Mouse (Mus musculus): ENCODE measurements around the gene Cic.
"Not testable (repeated sequence)": the region's sequence is repeated elsewhere in the genome, so short reads cannot be mapped to it uniquely, and the experiment has no call there.

The Cic gene

DNA sequence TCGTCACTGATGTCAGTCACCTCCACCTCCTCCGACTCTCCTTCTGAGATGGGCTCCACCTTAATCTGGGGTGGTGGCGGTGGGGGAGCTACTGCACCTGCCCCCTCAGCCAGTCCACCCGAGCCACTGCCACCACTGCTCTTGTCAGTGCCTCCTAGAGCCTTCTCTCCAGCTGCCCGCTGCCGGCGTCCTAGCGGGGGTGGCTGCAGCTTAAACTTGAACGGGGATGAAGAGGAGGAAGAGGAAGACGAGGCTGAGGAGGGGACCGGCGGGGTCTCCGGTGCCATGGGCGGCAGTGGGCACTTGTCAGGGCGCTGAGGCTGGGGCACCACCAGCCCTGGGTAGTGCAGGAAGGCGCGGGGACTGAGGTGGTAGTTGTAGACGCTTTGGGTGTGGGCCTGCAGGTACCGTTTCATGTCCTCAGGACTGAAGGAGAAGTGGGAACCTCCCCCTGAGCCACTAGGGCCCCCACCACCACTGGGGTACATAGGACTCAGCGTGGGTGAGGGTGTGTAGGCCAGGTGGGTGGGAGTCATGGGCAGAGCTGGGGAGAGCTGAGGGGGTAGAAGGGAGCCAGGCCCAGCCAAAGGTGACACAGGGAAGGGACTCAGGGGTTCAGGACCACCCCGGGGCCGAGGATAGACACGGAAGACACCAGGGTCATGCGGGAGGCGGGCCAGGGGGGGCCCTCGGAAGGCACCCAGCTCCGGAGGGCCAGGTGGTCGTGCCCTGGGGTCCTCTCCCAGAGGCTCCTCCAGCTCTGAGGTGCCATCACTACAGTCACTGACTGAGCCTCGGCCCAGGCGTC, 22.7 kb upstream of the Cic start:
- DNase-seq = no peak

DNA sequence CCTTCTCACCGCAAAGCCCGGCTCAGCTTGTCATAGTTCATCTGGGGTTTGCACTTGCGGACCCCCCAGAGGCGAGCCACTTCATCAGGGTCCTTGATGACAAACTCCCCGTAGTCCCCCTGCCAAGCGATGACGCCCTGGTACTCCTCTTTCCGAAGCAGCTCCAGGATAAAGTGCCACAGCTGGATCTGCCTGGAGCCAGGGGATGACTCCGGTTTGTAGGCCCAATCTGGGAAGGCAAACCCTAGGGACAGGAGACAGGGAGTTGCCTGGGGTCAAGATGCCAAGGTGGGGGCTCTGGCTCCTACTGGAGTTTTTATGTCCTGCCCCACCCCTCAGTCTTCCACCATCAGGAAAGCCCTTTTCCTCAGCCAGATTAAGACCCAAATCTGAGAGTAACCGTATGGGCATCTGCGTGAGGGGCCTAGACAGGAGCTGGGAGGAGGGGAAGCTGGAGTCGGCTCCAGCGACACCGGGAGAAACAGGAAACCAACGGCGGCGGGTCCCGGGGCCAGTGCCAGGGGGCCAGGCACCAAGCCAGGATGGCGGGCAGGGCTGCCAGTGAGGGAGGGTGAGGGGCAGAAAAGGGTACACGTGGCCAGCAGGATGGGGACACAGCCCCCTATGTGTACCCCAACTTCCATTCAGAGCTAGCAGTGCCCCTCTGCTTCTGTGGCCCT, 21.3 kb upstream of the Cic start:
- DNase-seq = peak; percentile 77

DNA sequence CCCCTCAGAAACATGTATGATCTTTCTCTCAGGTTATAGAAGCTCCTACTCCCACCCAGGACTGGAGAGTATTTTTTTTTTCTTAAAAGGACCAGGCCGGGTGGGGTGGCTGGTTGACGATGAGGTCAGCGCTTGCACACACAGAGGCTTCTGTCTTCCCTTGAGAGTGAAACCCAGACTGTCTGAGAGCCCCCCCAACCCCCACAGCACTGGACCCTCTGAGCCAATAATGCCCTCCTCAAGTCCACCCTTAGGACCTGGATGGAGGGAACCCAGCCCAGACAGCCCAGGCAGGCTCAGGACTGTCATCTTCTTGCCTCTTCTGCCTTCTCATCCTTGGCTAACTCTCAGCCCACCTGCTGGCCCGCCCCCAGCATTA, 20.8 kb upstream of the Cic start:
- no peak for DNase-seq

DNA sequence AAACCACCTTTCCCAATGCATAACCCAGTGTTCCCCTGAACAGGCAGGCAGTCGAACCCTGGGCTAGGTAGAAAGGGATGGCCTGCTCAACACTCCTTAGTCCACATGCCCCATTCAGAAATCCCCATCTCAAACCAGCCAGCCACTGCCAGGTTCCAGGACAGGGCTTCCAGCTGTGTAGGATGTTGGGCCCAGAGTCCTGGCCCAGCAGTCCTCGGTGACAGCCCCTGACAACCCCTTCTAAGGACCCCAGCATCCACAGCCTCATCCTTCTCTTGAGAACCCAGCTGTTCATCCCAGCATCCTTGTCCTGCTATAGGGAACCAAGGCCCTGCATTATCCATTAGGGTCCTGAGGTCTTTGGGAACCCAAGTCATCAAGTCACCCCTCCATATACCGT, 20.0 kb upstream of the Cic start:
- DNase-seq = no peak

DNA sequence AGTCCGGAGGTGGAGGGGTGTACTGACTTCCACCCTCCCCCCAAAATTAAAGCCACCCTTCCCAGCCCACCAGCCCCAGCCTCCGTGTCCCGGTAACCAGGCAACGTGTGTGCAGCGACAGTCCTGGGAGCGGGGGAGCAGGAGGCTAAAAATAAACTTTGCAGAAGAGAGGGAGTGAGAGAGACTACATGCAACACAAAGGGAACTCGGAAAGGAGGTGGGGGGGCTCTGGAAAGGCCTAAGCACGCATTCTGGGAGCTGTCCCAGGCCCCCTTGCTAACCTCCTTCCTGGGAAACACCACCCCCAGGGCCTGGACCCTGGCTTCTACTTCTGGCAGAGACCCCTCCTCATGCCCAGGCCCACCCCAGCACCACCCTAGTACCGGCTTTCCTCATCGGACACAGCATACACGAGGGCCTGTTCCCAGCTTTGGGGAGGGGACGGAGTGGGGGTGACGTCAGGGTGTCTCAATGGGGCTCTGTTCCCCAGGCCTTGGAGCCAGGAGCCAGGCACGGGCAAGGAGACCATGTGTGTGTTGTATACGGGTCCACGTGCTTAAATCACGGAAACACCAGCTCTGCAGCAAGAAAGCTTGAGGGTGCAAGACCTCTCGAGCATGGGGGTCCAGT, 19.4 kb upstream of the Cic start:
- DNase-seq = peak; percentile 42

DNA sequence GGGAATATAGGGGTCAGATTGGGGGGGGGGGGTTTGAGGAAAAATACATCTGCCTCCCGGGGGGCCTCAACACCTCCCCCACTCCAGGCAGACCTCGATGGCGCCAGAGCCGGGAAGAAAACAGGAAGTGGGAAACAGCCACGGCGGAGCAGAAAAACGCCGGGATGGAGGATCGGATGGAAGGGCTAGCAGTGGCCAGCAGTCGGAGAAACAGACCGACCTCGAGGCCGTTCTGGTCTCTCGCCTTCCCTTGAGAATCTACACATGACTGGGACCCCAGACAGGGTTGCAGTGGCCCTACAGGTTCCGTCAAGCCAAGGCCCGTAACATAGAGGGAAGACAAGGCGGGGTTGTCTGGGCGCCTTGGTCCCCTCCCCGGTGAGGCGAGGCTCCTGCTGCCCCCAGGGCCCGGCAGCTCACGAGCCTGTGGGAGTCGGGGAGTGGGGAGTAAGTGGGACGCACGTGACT, 18.6 kb upstream of the Cic start:
- no peak for DNase-seq

DNA sequence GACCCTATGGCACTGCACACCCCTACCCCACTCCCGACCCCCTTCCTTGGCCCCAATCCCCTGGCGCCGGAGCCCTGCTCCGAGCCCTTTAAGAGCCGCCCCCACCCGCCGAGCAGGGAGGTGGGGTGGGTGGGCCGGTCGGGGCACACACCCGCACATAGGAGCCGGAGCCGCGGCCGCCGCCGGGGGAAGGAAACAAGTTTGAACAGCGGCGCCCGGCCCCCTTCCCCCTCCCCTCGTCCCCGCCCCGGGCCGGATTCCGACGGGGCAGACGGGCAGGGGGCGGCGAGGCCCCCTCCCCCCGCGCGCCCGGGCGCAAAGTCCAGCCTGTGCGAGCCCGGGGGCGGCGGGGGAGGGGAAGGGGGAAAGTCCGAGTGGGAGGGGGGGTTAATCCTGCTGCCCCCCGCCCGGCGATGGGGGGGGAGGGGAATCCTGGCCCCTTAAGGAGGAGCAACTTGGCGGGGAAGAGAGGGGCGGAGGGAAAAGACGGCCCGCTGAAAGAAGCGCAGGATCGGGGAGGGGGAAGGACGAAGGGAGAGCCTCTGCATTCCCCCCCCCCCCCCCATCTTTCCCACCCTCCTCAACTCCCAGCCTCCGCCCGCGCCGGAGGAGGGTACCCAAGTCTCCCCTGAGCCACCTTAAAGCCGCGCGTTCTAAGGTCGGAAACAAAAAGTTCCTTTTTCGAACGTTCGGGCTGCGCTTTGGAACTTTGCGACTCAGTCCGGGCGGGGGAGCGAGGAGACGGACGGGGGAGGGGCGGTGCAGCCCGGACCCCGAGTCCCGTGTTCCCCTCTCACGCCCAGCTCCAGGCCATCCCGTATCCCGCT, 18.0 kb upstream of the Cic start:
- peak; percentile 80 for DNase-seq

DNA sequence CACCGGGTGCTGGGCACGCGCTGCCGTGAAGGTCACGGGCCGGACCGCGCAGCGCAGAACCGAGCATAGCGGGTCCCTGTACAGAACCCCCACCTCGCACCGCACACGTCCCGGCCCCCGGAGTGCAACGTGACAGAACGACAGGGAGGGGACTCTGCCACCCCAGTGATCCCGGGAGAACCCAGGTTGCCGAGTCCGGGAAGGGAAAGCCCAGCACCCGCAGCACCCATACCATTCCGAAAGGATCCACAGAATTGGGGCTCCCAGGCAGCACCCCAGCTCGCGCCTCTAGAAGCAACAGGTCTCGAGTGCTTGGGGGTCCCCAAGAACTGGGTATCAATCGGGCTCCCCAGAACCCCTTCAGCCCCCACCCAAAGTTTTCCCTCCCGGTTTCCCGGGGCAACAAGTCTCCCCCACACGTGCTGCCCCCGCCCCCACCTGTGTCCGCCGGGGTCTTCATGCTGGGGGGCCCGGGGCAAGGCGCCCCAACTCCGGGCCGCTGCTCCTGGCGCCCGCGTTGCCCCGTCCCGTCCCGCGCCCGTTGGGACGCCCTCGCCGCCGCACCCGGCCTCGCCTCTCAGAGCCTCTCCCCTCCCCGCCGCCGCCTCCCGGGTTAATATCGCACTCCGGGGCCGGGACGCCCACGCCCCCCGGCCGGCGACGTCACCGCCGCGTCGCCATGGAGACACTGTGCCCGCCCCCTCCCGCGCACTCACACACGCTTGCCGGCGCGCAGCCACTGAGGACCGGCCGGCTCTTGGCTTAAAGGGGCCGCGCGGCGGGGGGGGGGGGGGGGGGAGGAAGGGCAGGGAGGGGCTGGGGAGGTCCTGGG, 17.1 kb upstream of the Cic start, which contains the start of gene Erf:
Gene Erf (minus strand): TSS at position 621 of the 832 bp plus-strand sequence.
- peak; percentile 97 for DNase-seq

DNA sequence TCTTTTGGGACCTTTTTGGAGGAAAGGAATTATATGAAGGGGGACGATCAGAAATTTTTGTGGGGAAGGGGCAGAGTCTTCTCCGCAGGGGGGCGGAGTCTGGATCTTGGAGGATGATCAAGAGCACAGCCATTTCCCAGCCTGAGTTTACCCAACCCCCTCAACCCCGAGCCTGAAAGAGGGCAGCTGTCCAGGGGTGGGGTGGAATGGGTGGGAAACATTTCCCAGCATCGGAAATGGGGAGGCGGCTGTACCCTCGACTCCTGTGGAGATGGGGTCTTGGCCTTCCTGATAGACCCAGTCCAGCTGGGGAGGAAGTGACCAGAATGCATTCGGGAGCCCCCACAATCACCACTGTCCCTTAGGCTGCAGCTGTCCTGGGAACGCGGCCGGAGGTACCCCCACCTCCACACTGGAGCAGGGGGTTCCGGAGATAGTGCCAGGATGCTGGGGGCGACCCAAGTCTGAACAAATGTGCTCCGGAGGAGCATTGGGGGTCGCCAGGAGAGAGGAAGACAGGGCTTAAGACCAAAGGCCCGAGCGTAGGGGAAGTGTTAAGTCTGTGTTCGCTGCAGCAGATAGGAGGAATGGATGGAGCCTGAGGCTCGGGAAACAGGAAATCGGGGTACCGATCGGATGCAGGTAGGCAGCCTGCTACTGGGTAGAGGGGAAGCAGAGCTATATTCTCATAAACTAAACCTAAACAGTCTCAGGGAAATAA, 16.3 kb upstream of the Cic start:
- DNase-seq = peak; percentile 77

DNA sequence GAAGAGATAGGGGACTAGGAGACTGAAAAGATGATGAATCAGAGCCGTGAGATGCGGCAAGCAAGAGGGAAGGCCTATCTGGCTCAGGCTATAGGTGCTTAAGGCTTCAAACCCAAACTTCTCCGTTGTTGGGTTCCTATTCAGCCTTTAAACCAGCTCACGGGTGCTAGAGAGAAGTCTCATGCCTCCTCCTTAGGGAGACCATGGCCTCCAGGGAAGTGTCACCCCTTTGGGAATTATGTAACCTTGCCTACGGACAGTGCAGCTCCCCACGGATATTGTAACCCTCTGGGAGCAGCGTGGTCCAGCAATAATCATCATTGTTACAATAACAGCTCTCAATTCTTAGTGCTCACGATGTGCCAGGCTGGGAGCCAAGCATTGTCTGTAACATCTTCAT, 15.7 kb upstream of the Cic start:
- no peak for DNase-seq

DNA sequence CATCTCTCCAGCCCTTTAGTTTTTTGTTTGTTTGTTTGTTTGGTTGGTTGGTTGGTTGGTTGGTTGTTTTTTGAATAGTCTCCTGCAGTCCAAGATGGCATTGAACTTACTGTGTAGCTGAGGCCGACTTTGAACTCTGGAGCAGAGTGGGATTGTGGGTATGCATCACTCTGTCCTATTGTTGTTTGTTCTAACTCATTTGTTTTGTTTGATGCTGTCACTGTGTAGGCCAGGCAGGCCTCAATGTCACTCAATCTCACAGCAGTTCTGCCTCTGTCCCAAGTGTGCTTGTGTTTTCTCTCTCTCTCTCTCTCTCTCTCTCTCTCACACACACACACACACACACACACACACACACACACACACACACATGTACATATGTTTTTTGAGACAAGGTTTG, 5.6 kb upstream of the Cic start:
- no peak for DNase-seq

DNA sequence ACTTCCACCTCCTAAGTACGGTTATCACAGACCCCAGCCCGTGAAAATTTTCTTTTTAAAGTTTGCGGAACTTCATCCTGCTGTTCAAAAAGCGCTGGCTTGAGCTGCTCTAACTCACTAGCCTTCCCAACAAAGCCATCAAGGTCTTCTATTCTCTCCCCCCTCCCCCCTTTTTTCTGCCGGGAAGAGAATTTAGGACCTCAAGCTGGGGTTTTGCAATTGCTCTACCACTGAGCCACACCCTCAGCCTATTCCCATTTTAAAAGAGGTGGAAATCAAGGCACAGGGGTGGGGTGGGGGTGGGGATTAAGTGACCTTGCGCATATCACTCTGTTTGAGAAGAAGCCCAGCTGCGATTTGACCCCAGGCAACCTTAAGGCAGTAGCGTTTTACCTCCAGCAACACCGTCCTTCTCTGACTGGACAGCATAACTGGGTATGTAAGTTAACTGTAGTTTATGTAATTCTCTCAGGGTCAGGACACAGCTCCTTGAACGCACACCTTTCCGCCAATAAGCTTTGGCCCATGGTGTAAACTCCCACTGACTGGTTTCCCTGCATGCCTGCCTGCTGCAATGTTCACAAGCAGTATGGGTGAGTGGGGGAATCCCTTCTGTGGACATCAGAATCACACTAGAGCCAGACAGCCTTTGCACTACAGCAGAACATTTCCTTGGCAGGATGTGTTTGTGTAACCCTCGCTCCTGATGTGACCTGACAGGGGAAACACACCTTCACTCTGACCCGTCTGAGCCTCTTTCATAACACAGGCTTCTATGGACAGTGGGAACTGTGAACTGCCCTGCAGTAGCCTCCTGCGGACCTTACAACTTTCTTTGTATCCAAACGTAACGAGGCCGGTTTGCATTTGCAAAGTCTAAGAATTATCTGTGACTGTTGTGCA, 3.3 kb upstream of the Cic start:
- no peak for DNase-seq

DNA sequence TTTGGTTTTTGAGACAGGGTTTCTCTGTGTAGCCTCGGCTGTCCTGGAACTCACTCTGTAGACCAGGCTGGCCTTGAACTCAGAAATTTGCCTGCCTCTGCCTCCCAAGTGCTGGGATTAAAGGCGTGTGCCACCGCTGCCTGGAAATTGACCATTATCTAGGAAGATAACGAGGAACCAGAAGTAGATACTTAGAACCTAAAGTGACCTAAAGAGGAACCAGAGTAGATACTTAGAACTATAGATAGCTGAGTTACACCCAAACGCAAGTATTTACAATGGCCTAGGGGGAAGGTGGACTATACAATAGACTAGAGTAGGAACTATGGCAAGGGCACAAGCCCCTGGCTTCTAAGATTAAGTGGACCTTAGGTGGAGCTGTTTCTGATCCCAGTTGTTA, 1.8 kb upstream of the Cic start:
- not testable (repeated sequence) for DNase-seq

DNA sequence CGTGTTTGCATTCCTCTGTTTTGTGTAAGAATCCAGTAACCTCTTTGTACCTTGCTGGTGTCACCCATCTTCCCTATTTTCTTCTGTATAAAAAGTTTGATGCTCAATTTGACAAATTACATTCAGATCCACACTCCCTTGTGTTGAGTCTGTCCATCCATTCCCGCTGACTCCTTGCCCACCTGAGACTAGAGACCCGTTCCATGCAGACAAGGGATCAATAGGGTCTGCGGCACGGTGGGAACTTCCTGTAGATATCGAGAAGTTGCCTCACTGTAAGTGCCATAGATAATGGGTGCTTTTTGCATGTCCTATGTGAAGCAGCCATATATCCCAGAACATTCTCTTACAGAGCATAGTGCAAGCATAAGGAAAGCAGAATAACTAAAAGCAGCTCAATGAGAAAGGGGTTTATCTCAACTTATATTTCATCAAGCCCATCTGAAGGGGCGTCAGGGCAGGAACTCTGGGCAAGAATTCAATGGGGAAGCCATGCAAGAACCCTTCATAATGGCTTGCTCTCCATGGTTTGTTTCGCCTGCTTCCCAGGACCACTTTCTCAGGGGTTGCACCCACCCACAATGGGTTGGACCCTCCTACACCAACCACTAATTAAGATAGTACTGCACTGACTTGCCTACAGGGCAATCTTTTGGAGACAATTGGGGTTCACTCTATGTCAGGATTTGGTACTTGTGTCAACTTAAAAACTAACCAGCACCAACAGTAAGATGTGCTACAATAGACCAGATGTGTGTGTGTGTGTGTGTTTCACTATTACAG, 1.1 kb upstream of the Cic start:
- DNase-seq = no peak

DNA sequence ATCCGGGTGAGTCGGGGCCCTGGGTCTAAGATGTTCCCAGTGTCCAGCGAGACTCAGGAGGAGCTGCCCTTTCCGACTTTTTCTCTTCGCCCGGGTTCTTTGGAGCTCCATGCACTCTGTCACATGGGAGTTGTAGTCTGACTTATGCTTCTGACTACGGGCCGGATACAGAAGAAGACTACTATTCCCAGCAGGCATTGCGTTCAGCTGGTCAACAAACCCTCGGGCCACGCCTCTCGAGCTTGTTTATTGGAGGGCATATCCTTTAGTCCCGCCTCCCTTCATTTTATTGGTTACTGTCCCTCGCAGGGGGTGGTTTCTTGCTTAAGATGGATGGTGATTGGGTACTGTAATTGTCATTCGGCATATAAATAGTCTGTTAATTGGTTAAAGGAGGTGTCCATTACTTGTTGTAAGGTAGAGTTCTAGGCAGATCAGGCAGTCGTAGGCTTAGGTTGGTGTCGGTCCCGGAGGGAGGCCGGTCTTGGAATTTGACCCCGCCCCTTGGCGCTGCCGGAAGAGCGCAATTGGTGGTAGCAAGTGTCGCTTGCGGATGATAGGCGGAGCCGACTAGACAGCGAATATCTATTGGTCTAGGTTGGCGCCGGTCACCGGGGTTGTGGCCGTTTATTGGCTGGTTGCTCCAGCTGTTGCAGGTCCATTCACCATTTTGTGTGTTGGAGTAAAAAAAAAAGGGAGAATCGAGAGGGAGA, 403 bp downstream of the Cic start:
- DNase-seq = peak; percentile 98

DNA sequence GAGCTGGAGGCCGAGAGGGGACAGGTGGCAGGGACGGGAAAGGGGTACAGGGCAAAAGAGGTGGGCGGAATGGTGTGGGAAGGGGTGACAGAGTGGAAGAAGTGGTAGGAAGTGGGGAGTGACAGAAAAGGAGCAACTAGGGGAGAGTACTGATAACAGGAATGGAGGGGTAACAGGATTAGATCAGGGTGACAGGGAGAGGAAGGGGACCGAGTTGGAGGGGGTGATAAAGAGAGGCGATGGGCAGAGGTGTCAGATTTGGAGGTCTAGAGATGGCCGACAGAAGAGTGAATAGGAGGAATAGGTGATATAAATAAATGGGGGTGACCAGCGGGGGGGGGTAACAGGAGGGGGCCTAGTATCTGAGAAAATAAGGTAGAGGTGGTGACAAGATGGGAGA, 1.1 kb downstream of the Cic start:
- no peak for DNase-seq

DNA sequence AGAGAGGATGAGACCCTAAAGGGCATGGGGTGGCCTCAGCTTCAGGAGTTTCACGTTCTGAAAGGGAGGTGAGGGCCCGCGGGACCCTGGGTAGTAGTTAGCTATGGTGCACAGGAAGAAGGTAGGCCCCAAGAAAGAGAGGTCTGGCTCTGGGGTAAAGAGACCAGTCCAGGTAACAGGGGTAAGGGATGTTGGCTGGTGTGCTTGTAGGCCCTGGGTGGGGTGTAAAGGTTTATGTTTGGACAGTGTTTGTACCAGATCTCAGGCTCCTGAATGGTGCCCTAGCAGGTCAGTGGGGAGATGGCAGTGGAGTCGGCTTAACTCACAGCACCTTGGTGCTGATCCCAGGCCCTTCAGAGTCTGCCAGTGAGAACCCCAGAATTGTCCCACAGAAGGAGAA, 1.5 kb downstream of the Cic start:
- no peak for DNase-seq

DNA sequence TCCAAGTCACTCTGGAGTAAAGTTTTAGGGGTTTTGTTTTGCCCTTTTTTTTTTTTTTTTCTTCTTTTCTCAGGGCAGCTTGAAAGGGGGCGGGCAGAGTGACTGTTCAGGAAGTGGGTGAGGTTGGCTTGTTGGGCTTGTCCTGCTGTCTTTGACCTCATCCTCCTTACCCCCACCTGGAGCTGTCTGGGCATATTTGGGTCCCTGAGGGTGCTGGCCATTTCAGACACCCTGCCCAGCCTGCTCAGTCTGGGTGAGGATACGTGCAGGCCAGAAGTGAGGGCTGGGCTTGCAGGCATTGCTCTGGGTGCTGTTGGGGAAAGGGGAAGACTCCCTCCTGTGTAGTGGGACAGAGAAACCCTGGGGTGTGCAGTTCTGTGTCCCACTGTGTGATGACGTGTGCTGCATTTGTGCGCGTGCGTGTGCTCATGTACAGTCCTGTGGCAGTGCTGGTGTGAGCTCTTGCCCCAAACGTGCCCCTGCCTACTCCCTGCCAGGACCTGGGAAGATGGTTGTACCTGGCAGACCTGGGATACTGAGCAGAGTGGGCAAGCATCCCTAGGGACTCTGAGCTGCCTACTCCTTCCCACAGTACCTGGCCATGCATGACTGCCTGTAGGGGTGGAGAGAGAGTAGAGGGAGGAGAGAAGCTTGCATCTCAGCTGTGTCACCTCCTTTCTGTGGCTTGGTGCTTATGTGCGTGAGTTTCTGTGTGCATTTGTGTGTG, 2.2 kb downstream of the Cic start:
- no peak for DNase-seq
